Mouse (Mus musculus) subcutaneous adipose tissue, adult 2 months (tissue): Measurements from ENCODE around the gene Csnk2a1. TPM values are rescaled to one million over a fixed set of nuclear protein-coding genes. Genes with fewer than 3 reads are reported as not detected.

Experiments used
- polyA plus RNA-seq: library from polyadenylated mRNA; depleted of rRNA; stranded (reverse); fragments of >200 nt; gene quantifications from 2 replicates; pipeline ENCODE4 v1.2.3, GENCODE M21; 2012; ENCODE audit warnings: low replicate concordance; rRNA removed

Gene Csnk2a1
- polyA plus RNA-seq = 32.1 and 36.9 TPM in 2 replicates

GRCm38 (mm10) chr2:152226248-152227050 lies at the start of gene Csnk2a1:
TSS of gene Csnk2a1 (plus strand) at chr2:152226839.

GRCm38 (mm10) chr2:152293727-152294475 lies 67.3 kb downstream of the Csnk2a1 start, which contains the start of gene Tbc1d20:
TSS of gene Tbc1d20 (plus strand) at chr2:152293828.

Other genes starting within 250 kb of the Csnk2a1 start
- gene Fam110a, start 246.6 kb upstream of the Csnk2a1 start, polyA plus RNA-seq = 7.3 and 15.1 TPM in 2 replicates
- 10.0 and 19.1 TPM in 2 replicates for gene Slc52a3, start 230.3 kb upstream of the Csnk2a1 start, polyA plus RNA-seq
- gene Scrt2, start 145.3 kb upstream of the Csnk2a1 start, polyA plus RNA-seq = not detected in 2 replicates
- 67.0 and 84.0 TPM in 2 replicates for gene Srxn1, start 121.3 kb upstream of the Csnk2a1 start, polyA plus RNA-seq
- gene Tcf15, start 83.3 kb upstream of the Csnk2a1 start, polyA plus RNA-seq = 12.9 and 47.6 TPM in 2 replicates
- gene Tbc1d20, start 67.0 kb downstream of the Csnk2a1 start, polyA plus RNA-seq = 103 and 134 TPM in 2 replicates
- 203 and 297 TPM in 2 replicates for gene Rbck1, start 105.8 kb downstream of the Csnk2a1 start, polyA plus RNA-seq
- 2.8 and 9.4 TPM in 2 replicates for gene Trib3, start 117.2 kb downstream of the Csnk2a1 start, polyA plus RNA-seq
- gene Nrsn2, start 149.8 kb downstream of the Csnk2a1 start, polyA plus RNA-seq = not detected in 2 replicates
- 2.9 and 26.5 TPM in 2 replicates for gene Sox12, start 171.2 kb downstream of the Csnk2a1 start, polyA plus RNA-seq
- gene Zcchc3, start 188.2 kb downstream of the Csnk2a1 start, polyA plus RNA-seq = 2.1 and 12.6 TPM in 2 replicates
- gene 6820408C15Rik, start 188.7 kb downstream of the Csnk2a1 start, polyA plus RNA-seq = 0.32 TPM in 1 of 2 replicates, not detected in the other
- 0.23 TPM in 1 of 2 replicates, not detected in the other for gene Defb23, start 237.8 kb downstream of the Csnk2a1 start, polyA plus RNA-seq